Mouse (Mus musculus) left cerebral cortex, adult 18-20 months (tissue): Measurements from ENCODE around the gene Olfr998. TPM values are rescaled to one million over a fixed set of nuclear protein-coding genes. Genes with fewer than 3 reads are reported as not detected.
A peak's percentile ranks its signal among the peaks of the same experiment; 100 is the strongest.
"Not testable (repeated sequence)": the region's sequence is repeated elsewhere in the genome, so short reads cannot be mapped to it uniquely, and the experiment has no call there.

Experiments
- DNase-seq, 2 experiments: peaks; one replicate each; pipeline ENCODE4 v3.0.0; 2021 to 2022; ENCODE audit warnings: low spot score in 2 of 2, mixed read lengths in 1 of 2
- long read RNA-seq, 2 experiments: library from polyadenylated mRNA; stranded (forward); transcript quantifications; one replicate each; pipeline ENCODE4 v2.0.0; 2021
- total RNA-seq, 2 experiments: library from RNA; stranded (reverse); gene quantifications; 2 replicates each; pipeline ENCODE4 v1.2.3; 2021

Olfr998 gene
- not detected for total RNA-seq
- long read RNA-seq, experiment 1, result 0 reads
- long read RNA-seq, experiment 2, result 0 reads

- not testable (repeated sequence) for DNase-seq
Measured at GRCm38 (mm10) chr2:85588648-85589047, at the start of gene Olfr998. Gene Olfr998 (plus strand): TSS chr2:85588948.

GRCm38 (mm10) chr2:85554806-85555205, 33.9 kb upstream of the Olfr998 start:
- DNase-seq, result no peak

GRCm38 (mm10) chr2:85560226-85560625, 28.5 kb upstream of the Olfr998 start:
- DNase-seq, result no peak

GRCm38 (mm10) chr2:85561187-85561586, 27.6 kb upstream of the Olfr998 start:
- DNase-seq, result peak; percentile 23 to 44

- DNase-seq, result no peak
Measured at GRCm38 (mm10) chr2:85578915-85579314, 9.8 kb upstream of the Olfr998 start, which contains the start of gene Olfr996. Gene Olfr996 (plus strand): TSS chr2:85579215.

- DNase-seq, result no peak
Measured at GRCm38 (mm10) chr2:85611803-85612202, 23.1 kb downstream of the Olfr998 start, which contains the start of gene Olfr1000. Gene Olfr1000 (minus strand): TSS chr2:85611903.

Other genes starting within 250 kb of the Olfr998 start
- gene Olfr987, start 249.6 kb upstream of the Olfr998 start, total RNA-seq, result not detected
- not detected for gene Olfr988, start 225.7 kb upstream of the Olfr998 start, total RNA-seq
- gene Olfr992, start 179.5 kb upstream of the Olfr998 start, total RNA-seq, result not detected
- not detected for gene Olfr993, start 174.1 kb upstream of the Olfr998 start, total RNA-seq
- gene Olfr994, start 152.5 kb upstream of the Olfr998 start, total RNA-seq, result not detected
- gene Olfr995, start 145.3 kb upstream of the Olfr998 start, total RNA-seq, result not detected
- gene 4833423E24Rik, start 69.9 kb upstream of the Olfr998 start, total RNA-seq, result not detected
- not detected for gene Olfr996, start 9.7 kb upstream of the Olfr998 start, total RNA-seq
- not detected for gene Olfr1000, start 23.0 kb downstream of the Olfr998 start, total RNA-seq
- gene Olfr1002, start 61.8 kb downstream of the Olfr998 start, total RNA-seq, result not detected
- not detected for gene Olfr154, start 75.5 kb downstream of the Olfr998 start, total RNA-seq
- not detected for gene Olfr1006, start 89.8 kb downstream of the Olfr998 start, total RNA-seq
- gene Olfr1008, start 100.5 kb downstream of the Olfr998 start, total RNA-seq, result not detected
- not detected for gene Olfr1009, start 126.5 kb downstream of the Olfr998 start, total RNA-seq
- not detected for gene Olfr1012, start 173.8 kb downstream of the Olfr998 start, total RNA-seq
- not detected for gene Olfr1013, start 178.2 kb downstream of the Olfr998 start, total RNA-seq
- not detected for gene Olfr1014, start 183.8 kb downstream of the Olfr998 start, total RNA-seq
- not detected for gene Olfr1015, start 193.1 kb downstream of the Olfr998 start, total RNA-seq
- not detected for gene Olfr1016, start 213.6 kb downstream of the Olfr998 start, total RNA-seq
- not detected for gene Olfr1018, start 229.5 kb downstream of the Olfr998 start, total RNA-seq